ENCODE assay signal across 23 mouse cellular contexts in the genomic region with DNA sequence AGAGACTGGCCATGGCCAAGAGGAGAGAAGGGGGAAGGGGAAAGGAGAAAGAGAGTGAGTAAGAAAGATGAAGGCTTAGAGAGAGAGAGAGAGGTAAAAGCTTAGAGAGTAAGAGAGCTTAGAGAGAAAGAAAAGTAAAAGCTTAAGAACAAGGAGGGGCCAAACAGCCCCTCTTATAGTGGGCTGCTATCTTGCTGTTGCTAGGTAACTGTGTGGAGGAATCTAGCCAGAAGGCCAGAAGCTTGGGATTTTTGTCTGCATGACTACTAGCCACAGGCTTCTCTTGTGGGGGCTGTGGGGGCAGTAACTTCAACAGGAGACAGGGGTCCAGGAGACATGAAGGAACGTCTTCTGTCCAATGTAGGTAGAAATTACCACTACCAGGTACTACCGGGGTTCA.
A peak's percentile ranks its signal among the peaks of the same experiment; 100 is the strongest.
DNase-seq lines count a peak whose midpoint lies in the region; ATAC-seq and TF ChIP-seq lines count a peak whose summit lies in the region.
"Had no signal": no experiment of that assay in that cellular context is flagged by ENCODE, and none has a peak within 500 bp of the region (broad histone marks: within the 10 kb centered on the region; RNA-seq: fewer than 3 reads in every experiment).

No protein-coding gene starts in this region.

- H3K9me3 ChIP-seq in hindbrain, embryonic 11.5 days (ENCODE audit: control insufficient read depth, low read length), result no peaks in the 10 kb centered on the region
- H3K9me3 ChIP-seq in hindbrain, embryonic 16.5 days (ENCODE audit: control insufficient read depth, low read length), result no peaks in the 10 kb centered on the region
- H3K9me3 ChIP-seq in midbrain, embryonic 12.5 days, result no peaks in the 10 kb centered on the region
- H3K9me3 ChIP-seq in midbrain, postnatal 0 days (ENCODE audit: low read length), result no peaks in the 10 kb centered on the region
- H3K9me3 ChIP-seq in kidney, embryonic 15.5 days (replicated peaks), result no peaks in the 10 kb centered on the region
- H3K9me3 ChIP-seq: embryonic facial prominence, embryonic 13.5 days; forebrain, embryonic 15.5 days; G1E; hindbrain, embryonic 13.5 days had no signal

- H3K4me2 ChIP-seq in hindbrain, embryonic 11.5 days (replicated peaks; ENCODE audit: low read depth, low read length), result no peak overlapping the region
- H3K4me2 ChIP-seq in hindbrain, embryonic 16.5 days (ENCODE audit: low read length), result no peak overlapping the region
- H3K4me2 ChIP-seq in midbrain, embryonic 12.5 days (replicated peaks), result no peak overlapping the region
- H3K4me2 ChIP-seq in midbrain, postnatal 0 days (ENCODE audit: low read depth, low read length, poor library complexity, severe bottlenecking), result no peak overlapping the region
- H3K4me2 ChIP-seq in kidney, embryonic 15.5 days, result no peak overlapping the region
- H3K4me2 ChIP-seq: embryonic facial prominence, embryonic 13.5 days; forebrain, embryonic 15.5 days; heart, embryonic 12.5 days; hindbrain, embryonic 13.5 days had no signal

- DNase-seq in embryo, embryonic 10 days (ENCODE audit: low spot score), result peak; percentile 8
- DNase-seq in embryo, embryonic 11 days, result no peak
- DNase-seq in hindbrain, embryonic 11.5 days (ENCODE audit: low spot score), result peak; percentile 6
- DNase-seq in midbrain, postnatal 0 days (ENCODE audit: low spot score), result no peak
- peak; percentile 15 for DNase-seq in embryo, embryonic 10.5 days (ENCODE audit: low spot score)
- DNase-seq: adrenal gland, postnatal 14 days; B cell, adult 2 months; cerebellum, adult 18-20 months; cerebellum, adult 9-11 months; cerebellum, postnatal 36 days; gastrocnemius, postnatal 14 days had no signal

- no peak overlapping the region for H3K4me3 ChIP-seq in hindbrain, embryonic 11.5 days (ENCODE audit: low read depth, low read length)
- H3K4me3 ChIP-seq in hindbrain, embryonic 16.5 days (ENCODE audit: low read length), result no peak overlapping the region
- no peak overlapping the region for H3K4me3 ChIP-seq in midbrain, embryonic 12.5 days
- no peak overlapping the region for H3K4me3 ChIP-seq in midbrain, postnatal 0 days (ENCODE audit: low read depth, low read length)
- H3K4me3 ChIP-seq in kidney, embryonic 15.5 days (replicated peaks), result no peak overlapping the region
- H3K4me3 ChIP-seq: embryonic facial prominence, embryonic 13.5 days; forebrain, embryonic 15.5 days; heart, embryonic 12.5 days; hindbrain, embryonic 13.5 days had no signal

- peak; percentile 47; the same call in 1 of the 2 replicates for ATAC-seq in hindbrain, embryonic 11.5 days (ENCODE audit: low FRiP score)
- no peak for ATAC-seq in hindbrain, embryonic 16.5 days
- ATAC-seq in midbrain, embryonic 12.5 days (ENCODE audit: low FRiP score, low read depth), result 0 out of 2 replicates have a peak, but pooled peaks have one; percentile 44
- no peak for ATAC-seq in midbrain, postnatal 0 days (ENCODE audit: low FRiP score)
- ATAC-seq in kidney, embryonic 15.5 days (replicated peaks; ENCODE audit: low FRiP score), result no peak
- ATAC-seq: activated CD4-positive, CD25-positive, alpha-beta regulatory T cell, adult 4 months; CD4-positive, CD25-positive, alpha-beta regulatory T cell, adult 4 months; forebrain, embryonic 15.5 days; inflammation-experienced regulatory T-cells, adult 6 months; intestine, postnatal 0 days had no signal

- H3K27me3 ChIP-seq in hindbrain, embryonic 11.5 days (ENCODE audit: control insufficient read depth, insufficient read depth, low read length), result no peaks in the 10 kb centered on the region
- H3K27me3 ChIP-seq in hindbrain, embryonic 16.5 days (replicated peaks; ENCODE audit: control insufficient read depth, insufficient read depth, low read length), result no peaks in the 10 kb centered on the region
- H3K27me3 ChIP-seq in midbrain, embryonic 12.5 days, result no peaks in the 10 kb centered on the region
- H3K27me3 ChIP-seq in midbrain, postnatal 0 days (ENCODE audit: insufficient read depth, low read length), result no peaks in the 10 kb centered on the region
- H3K27me3 ChIP-seq in kidney, embryonic 15.5 days, result no peaks in the 10 kb centered on the region
- H3K27me3 ChIP-seq: embryonic facial prominence, embryonic 13.5 days; forebrain, embryonic 15.5 days; heart, embryonic 12.5 days; hindbrain, embryonic 13.5 days had no signal

- WGBS in hindbrain, embryonic 11.5 days, result 60% methylated on average over 2 of the region's 2 CpGs
- WGBS in hindbrain, embryonic 16.5 days, result 45% methylated on average over 2 of the region's 2 CpGs
- 51% methylated on average over 2 of the region's 2 CpGs for WGBS in midbrain, embryonic 12.5 days
- 49% methylated on average over 2 of the region's 2 CpGs for WGBS in midbrain, postnatal 0 days
- WGBS in kidney, embryonic 15.5 days, result 76% methylated on average over 2 of the region's 2 CpGs

- H3K4me1 ChIP-seq in hindbrain, embryonic 11.5 days (replicated peaks; ENCODE audit: control insufficient read depth, insufficient read depth, low read length), result no peaks in the 10 kb centered on the region
- H3K4me1 ChIP-seq in hindbrain, embryonic 16.5 days (ENCODE audit: control insufficient read depth, insufficient read depth, low read depth, low read length), result no peaks in the 10 kb centered on the region
- H3K4me1 ChIP-seq in midbrain, embryonic 12.5 days, result peaks cover 6% of the 10 kb centered on the region; the same call in 1 of the 2 replicates
- no peaks in the 10 kb centered on the region for H3K4me1 ChIP-seq in midbrain, postnatal 0 days (ENCODE audit: insufficient read depth, low read length)
- no peaks in the 10 kb centered on the region for H3K4me1 ChIP-seq in kidney, embryonic 15.5 days
- H3K4me1 ChIP-seq: embryonic facial prominence, embryonic 13.5 days; forebrain, embryonic 15.5 days had no signal

- no peak overlapping the region for H3K27ac ChIP-seq in hindbrain, embryonic 11.5 days (ENCODE audit: low read depth, low read length)
- no peak overlapping the region for H3K27ac ChIP-seq in hindbrain, embryonic 16.5 days (ENCODE audit: low read depth, low read length)
- H3K27ac ChIP-seq in midbrain, embryonic 12.5 days (replicated peaks), result no peak overlapping the region
- no peak overlapping the region for H3K27ac ChIP-seq in midbrain, postnatal 0 days (ENCODE audit: low read depth, low read length)
- no peak overlapping the region for H3K27ac ChIP-seq in kidney, embryonic 15.5 days
- H3K27ac ChIP-seq: embryonic facial prominence, embryonic 13.5 days; forebrain, embryonic 15.5 days; hindbrain, embryonic 13.5 days had no signal

- no peaks in the 10 kb centered on the region for H3K36me3 ChIP-seq in hindbrain, embryonic 11.5 days (ENCODE audit: control insufficient read depth, insufficient read depth, low read length)
- H3K36me3 ChIP-seq in hindbrain, embryonic 16.5 days (ENCODE audit: control insufficient read depth, insufficient read depth, low read length), result no peaks in the 10 kb centered on the region
- H3K36me3 ChIP-seq in midbrain, embryonic 12.5 days, result no peaks in the 10 kb centered on the region
- no peaks in the 10 kb centered on the region for H3K36me3 ChIP-seq in midbrain, postnatal 0 days (ENCODE audit: insufficient read depth, low read length)
- no peaks in the 10 kb centered on the region for H3K36me3 ChIP-seq in kidney, embryonic 15.5 days
- H3K36me3 ChIP-seq: embryonic facial prominence, embryonic 13.5 days; forebrain, embryonic 15.5 days; G1E; heart, embryonic 12.5 days; hindbrain, embryonic 13.5 days had no signal

- no peak for TF ChIP-seq CTCF in midbrain, postnatal 0 days (IDR thresholded peaks at IDR 0.05)

- H3K9ac ChIP-seq in hindbrain, embryonic 11.5 days (ENCODE audit: low read depth, low read length), result no peak overlapping the region
- H3K9ac ChIP-seq in hindbrain, embryonic 16.5 days (ENCODE audit: low read depth, low read length), result no peak overlapping the region
- H3K9ac ChIP-seq in midbrain, embryonic 12.5 days (replicated peaks), result no peak overlapping the region
- H3K9ac ChIP-seq in midbrain, postnatal 0 days (replicated peaks; ENCODE audit: low read length, poor library complexity, severe bottlenecking), result no peak overlapping the region
- H3K9ac ChIP-seq in kidney, embryonic 15.5 days, result no peak overlapping the region
- H3K9ac ChIP-seq: embryonic facial prominence, embryonic 13.5 days; forebrain, embryonic 15.5 days; heart, embryonic 12.5 days; hindbrain, embryonic 13.5 days had no signal

Comparison
In these comparisons a context has a peak if more than half of its experiments do, and no peak if none do; other contexts are left out.
1. DNase-seq: peak in embryo, embryonic 10 days (single experiment), hindbrain, embryonic 11.5 days (single experiment) and embryo, embryonic 10.5 days (single experiment); none in embryo, embryonic 11 days (single experiment) and midbrain, postnatal 0 days (single experiment).
2. ATAC-seq: peak in hindbrain, embryonic 11.5 days (single experiment) and midbrain, embryonic 12.5 days (single experiment); none in hindbrain, embryonic 16.5 days (single experiment), midbrain, postnatal 0 days (single experiment) and kidney, embryonic 15.5 days (single experiment).